Mouse (Mus musculus): ENCODE data around the gene Wsb1. TPM values are rescaled to one million over a fixed set of nuclear protein-coding genes. Genes with fewer than 3 reads are reported as not detected.
A peak's percentile ranks its signal among the peaks of the same experiment; 100 is the strongest.

Wsb1 gene
- polyA plus RNA-seq, 1 experiment from 2014 or later, result 571 TPM

DNA sequence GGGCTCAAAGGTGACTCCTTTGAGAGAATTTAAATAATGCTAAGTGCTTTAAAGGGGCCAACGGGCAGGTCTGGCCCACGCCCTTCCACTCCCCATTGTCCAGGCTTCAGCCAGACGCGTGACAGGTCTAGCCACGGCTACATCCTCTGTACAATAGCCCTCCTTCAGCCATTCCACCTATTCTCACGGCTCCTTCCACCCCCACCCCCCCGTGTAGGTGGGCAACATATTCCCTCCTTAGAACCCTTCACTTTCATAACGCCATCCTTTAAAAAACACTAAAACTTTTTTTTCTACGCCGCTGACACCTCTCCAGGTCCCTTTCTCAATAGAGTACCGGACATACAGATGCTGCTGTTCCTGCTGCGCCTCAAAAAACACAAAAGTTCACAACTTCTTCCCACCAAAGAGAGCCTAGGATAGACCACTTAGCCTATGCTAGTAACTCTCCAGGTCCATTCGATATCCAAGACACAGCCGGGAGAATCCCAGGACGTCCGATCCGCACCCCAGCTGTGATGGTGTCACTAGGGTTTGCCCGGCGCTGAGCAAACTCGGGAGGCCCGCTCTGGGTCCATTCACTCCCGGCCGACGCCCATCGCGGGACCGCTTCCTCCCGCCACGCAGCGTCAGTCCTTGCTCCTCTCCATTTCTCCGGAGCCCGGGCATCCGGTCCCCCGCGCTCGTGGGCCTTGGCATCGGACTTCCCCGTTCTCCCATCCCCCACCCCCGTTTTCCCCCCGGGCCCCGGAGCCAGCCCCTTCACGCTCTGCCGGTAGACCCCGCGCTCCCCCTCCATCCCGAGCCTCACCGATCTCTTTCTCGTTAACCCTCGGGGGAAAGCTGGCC lies 705 bp downstream of the Wsb1 start:
- H3K4me2 ChIP-seq, result peak overlapping the region; percentile 86
- peak; percentile 82; the same call in 1 of the 2 replicates for ATAC-seq (ENCODE audit: low FRiP score)
- peak overlapping the region; percentile 99 for H3K27ac ChIP-seq
- peak overlapping the region; percentile 96 for H3K9ac ChIP-seq
- H3K36me3 ChIP-seq, result peaks cover 19% of the 10 kb centered on the region
- peaks cover 39% of the 10 kb centered on the region for H3K4me1 ChIP-seq (replicated peaks)
- 0 out of 2 replicates have a peak, but pooled peaks cover 7% of the 10 kb centered on the region for H3K27me3 ChIP-seq
- H3K9me3 ChIP-seq, result no peaks in the 10 kb centered on the region
- 2% methylated on average over 49 of the region's 49 CpGs for WGBS
- peak overlapping the region; percentile 90 for H3K4me3 ChIP-seq

DNA sequence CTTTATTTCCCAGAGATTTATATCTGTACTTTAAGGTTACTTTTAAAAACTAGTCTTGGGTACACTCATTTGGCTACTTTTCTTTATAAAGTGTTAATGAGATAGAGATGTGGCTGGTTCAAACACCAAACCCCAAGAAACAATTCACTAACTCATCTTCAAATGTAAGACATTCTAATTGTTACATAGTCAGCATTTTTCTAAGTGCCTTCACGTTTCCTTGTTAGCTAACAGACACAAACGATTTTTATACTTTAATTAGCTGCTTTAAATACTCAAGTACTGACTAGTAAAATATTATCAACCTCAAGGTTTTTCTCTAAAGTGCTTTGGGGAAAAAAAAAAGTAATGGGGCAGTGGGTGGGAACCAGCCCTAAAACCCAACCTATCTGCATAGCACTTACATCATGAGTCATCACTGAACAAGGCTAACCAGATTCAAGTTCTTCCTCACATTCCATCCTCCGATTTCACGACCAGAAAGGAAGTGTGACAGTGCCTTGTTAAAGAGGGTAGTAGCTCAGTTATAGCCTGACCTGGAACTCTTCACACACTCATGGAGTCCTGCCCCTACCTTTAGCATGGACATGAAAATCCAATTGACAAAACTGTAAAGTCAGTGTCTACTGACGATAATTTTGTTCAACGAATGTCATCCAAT lies 1.5 kb downstream of the Wsb1 start:
- Histone ChIP-seq H3K4me2 (peak overlapping the region; percentile 86), H3K27me3 (0 out of 2 replicates have a peak, but pooled peaks cover 7% of the 10 kb centered on the region), H3K27ac (peak overlapping the region; percentile 99), H3K4me3 (peak overlapping the region; percentile 90), H3K4me1 (replicated peaks) (peaks cover 39% of the 10 kb centered on the region), H3K9me3 (no peaks in the 10 kb centered on the region), H3K36me3 (peaks cover 23% of the 10 kb centered on the region), H3K9ac (peak overlapping the region; percentile 96)
- WGBS, result 27% methylated on average over 6 of the region's 6 CpGs
- no peak for ATAC-seq (ENCODE audit: low FRiP score)

DNA sequence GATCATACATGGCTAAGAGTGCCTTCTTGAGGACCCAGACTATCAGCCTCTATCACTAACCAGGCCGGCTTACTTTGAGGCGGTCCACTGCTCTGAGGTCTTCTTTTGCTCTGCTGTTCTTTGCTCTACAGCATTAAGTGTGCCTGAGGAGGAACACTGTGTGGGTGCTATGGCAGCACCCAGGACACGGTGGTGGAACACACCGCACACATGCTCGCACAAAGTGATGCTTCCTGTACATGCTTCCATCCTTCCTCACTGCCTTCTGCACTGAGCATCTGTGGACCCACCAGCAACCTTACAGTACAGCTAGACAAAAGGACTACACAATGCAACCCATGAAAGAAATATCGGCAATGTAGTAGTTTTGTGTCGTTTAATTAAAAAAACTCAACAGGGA lies 15.4 kb downstream of the Wsb1 start:
- peaks cover 54% of the 10 kb centered on the region for H3K36me3 ChIP-seq
- no peaks in the 10 kb centered on the region for H3K4me1 ChIP-seq (replicated peaks)
- no peaks in the 10 kb centered on the region for H3K9me3 ChIP-seq
- H3K4me3 ChIP-seq, result no peak overlapping the region
- no peak overlapping the region for H3K4me2 ChIP-seq
- no peaks in the 10 kb centered on the region for H3K27me3 ChIP-seq
- no peak for ATAC-seq (ENCODE audit: low FRiP score)
- no peak overlapping the region for H3K27ac ChIP-seq
- 97% methylated on average over 7 of the region's 7 CpGs for WGBS
- no peak overlapping the region; the same call in 1 of the 2 replicates for H3K9ac ChIP-seq

DNA sequence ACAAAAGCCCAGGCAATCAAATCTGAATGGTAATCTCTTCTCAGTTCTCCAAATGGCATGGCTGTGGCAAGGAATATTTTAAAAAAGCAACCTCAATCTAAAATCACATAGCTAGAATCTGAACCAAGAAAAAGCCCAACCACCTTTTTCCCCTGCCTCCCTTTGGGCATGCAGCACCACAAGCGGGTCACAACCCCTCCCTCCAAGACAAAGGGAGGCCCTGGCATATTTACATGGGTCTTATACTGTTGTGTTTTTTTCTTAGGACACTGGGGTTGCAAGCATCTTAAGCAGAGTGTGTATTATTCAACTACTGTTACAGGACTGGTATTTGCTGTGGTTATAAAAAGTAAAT lies 16.1 kb downstream of the Wsb1 start:
- 29% methylated on average over 1 of the region's 1 CpGs for WGBS
- Histone ChIP-seq H3K9ac (no peak overlapping the region), H3K36me3 (peaks cover 53% of the 10 kb centered on the region), H3K9me3 (no peaks in the 10 kb centered on the region), H3K4me2 (no peak overlapping the region), H3K27ac (peak overlapping the region; percentile 48; the same call in 1 of the 2 replicates), H3K4me1 (replicated peaks) (no peaks in the 10 kb centered on the region), H3K4me3 (no peak overlapping the region), H3K27me3 (no peaks in the 10 kb centered on the region)
- no peak for ATAC-seq (ENCODE audit: low FRiP score)

DNA sequence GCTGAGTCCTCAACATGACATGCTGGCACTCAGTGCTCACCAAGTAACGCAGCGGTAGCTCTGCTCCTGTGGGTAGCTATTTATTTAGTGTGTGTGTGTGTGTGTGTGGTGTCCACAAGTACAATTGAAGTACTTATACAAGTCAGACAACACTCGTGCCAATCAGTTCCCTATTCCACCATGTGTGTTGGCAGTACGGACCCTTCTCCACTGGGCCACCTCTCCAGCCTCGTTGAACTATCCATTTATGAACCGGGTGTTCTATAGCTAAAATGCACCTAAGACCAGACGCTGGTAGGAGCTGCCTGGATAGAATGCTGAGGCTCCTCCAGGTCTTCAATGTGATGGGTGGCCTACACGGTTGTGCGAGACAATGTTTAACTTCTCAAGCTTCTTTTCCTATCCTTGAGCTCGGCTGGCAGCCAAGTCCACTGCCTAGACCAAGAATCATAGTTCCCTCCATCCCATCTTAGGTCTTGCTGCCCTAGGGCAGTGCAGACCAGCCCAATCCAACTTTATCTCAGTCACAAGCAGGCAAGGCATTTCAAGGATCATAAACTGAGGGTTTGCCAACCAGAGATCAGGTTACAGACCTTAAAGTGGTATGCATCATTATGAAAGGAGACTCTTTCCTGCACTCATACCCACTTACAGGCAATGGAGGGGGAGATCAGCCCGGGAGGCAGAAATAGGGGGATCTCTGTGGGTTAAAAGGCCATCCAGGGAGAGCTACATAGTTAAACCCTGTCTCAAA lies 16.6 kb downstream of the Wsb1 start:
- Histone ChIP-seq H3K27me3 (no peaks in the 10 kb centered on the region), H3K27ac (peak overlapping the region; percentile 48; the same call in 1 of the 2 replicates), H3K4me1 (replicated peaks) (no peaks in the 10 kb centered on the region), H3K36me3 (peaks cover 49% of the 10 kb centered on the region), H3K4me2 (no peak overlapping the region), H3K9me3 (no peaks in the 10 kb centered on the region), H3K9ac (no peak overlapping the region), H3K4me3 (no peak overlapping the region)
- ATAC-seq (ENCODE audit: low FRiP score), result no peak
- WGBS, result 92% methylated on average over 11 of the region's 11 CpGs

DNA sequence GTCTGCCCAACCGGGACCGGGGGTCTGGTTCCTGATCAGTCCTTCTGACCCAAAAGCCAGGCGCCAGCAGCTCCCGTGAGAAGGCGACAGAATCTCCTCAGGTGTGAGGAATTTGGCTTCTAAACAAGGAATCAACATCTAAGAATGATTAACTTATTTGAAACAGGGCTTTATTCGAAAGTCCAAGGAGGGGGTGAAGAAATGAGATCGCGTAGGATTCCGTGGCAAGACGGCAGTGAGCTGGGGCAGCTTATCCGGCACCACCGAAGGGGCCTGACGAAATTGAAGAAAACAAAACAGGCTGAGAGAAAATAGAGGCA lies 24.3 kb downstream of the Wsb1 start:
- Histone ChIP-seq H3K27me3 (no peaks in the 10 kb centered on the region), H3K4me2 (no peak overlapping the region), H3K27ac (no peak overlapping the region), H3K4me1 (replicated peaks) (peaks cover 12% of the 10 kb centered on the region; the same call in 1 of the 2 replicates), H3K4me3 (no peak overlapping the region), H3K9ac (no peak overlapping the region), H3K36me3 (no peaks in the 10 kb centered on the region), H3K9me3 (no peaks in the 10 kb centered on the region)
- 94% methylated on average over 13 of the region's 13 CpGs for WGBS
- no peak for ATAC-seq (ENCODE audit: low FRiP score)

DNA sequence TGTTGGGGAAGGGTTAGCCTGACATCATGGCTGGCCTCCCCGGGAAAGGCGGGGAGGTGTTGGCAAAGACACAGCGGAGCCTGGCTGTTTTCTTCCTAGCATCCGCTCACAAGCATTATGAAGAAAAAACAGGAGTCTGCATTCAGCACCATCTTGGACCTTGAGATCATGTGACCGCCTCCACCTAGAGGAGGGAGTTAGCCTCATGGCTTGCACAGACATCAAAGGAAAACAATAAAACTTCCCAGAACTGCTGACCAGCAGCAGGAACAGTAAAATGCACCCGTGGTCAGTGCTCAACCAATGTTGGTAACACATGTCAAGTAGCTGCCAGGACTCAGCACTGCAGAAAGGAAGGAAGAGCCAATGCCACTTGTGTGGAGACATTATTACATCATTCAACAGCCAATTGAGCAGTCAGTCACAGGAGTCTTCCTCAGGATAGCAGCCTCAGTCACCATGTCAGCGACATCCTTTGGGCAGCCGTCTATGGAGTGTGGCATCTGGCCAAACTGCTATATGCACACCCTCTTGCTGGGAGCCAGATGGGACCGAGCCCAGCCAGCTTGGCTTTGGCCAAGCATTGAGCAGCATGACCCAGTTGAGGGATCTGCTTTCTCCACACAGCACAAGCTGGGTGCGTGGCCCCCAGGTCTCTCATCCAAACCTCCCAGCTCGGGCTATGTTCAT lies 24.8 kb downstream of the Wsb1 start:
- H3K4me3 ChIP-seq, result no peak overlapping the region
- no peaks in the 10 kb centered on the region for H3K9me3 ChIP-seq
- no peak overlapping the region for H3K27ac ChIP-seq
- peaks cover 15% of the 10 kb centered on the region for H3K4me1 ChIP-seq (replicated peaks)
- H3K27me3 ChIP-seq, result no peaks in the 10 kb centered on the region
- no peaks in the 10 kb centered on the region for H3K36me3 ChIP-seq
- H3K9ac ChIP-seq, result no peak overlapping the region
- 83% methylated on average over 11 of the region's 11 CpGs for WGBS
- no peak for ATAC-seq (ENCODE audit: low FRiP score)
- H3K4me2 ChIP-seq, result no peak overlapping the region

DNA sequence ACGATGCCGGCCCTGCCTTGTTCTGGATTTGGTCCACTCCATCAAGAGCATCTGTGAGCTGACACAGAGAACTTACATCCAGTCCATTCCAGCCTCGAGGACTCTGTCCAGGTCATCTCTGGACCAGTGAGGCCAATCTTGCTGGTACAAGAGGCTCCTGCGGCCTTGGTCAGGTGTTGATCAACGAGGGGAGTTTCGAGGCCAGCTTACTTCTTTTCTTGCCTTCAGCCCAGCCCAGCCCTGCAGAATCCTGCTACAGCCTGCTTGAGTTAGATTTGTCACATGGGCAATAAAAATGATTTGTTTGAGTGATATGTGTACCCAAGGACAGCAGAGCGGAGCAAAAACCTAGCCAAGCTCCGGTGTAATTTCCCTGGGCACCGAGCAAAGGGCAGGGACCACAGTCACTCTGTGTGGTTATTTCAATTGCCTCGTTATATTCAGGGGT lies 25.4 kb downstream of the Wsb1 start:
- ATAC-seq (ENCODE audit: low FRiP score), result no peak
- no peak overlapping the region for H3K27ac ChIP-seq
- no peak overlapping the region for H3K4me3 ChIP-seq
- WGBS, result 83% methylated on average over 10 of the region's 10 CpGs
- H3K27me3 ChIP-seq, result no peaks in the 10 kb centered on the region
- H3K36me3 ChIP-seq, result no peaks in the 10 kb centered on the region
- H3K4me1 ChIP-seq (replicated peaks), result peaks cover 17% of the 10 kb centered on the region
- H3K4me2 ChIP-seq, result no peak overlapping the region
- no peaks in the 10 kb centered on the region for H3K9me3 ChIP-seq
- no peak overlapping the region for H3K9ac ChIP-seq

DNA sequence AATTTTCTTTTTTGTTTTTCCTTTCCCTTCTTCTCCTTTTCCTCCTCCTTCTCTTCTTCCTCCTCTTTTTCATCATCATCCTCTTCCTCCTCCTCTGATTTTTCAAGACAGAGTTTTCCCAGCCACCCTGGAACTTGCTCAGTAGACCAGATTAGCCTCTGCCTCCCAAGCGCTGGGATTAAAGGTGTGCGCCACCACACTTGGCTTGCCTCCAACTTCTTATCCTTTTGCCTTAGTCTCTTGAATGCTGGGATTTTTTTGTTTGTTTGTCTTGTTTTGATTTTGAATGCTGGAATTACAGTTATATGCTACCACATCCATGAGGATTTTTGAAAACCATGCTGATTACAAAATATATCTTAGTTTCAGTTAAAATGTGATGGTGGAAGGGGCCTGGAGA lies 26.4 kb downstream of the Wsb1 start:
- ATAC-seq (ENCODE audit: low FRiP score), result no peak
- Histone ChIP-seq H3K4me2 (no peak overlapping the region), H3K9ac (no peak overlapping the region), H3K27me3 (no peaks in the 10 kb centered on the region), H3K4me3 (no peak overlapping the region), H3K9me3 (no peaks in the 10 kb centered on the region), H3K4me1 (replicated peaks) (peaks cover 17% of the 10 kb centered on the region), H3K27ac (no peak overlapping the region), H3K36me3 (no peaks in the 10 kb centered on the region)
- WGBS, result 94% methylated on average over 2 of the region's 2 CpGs

DNA sequence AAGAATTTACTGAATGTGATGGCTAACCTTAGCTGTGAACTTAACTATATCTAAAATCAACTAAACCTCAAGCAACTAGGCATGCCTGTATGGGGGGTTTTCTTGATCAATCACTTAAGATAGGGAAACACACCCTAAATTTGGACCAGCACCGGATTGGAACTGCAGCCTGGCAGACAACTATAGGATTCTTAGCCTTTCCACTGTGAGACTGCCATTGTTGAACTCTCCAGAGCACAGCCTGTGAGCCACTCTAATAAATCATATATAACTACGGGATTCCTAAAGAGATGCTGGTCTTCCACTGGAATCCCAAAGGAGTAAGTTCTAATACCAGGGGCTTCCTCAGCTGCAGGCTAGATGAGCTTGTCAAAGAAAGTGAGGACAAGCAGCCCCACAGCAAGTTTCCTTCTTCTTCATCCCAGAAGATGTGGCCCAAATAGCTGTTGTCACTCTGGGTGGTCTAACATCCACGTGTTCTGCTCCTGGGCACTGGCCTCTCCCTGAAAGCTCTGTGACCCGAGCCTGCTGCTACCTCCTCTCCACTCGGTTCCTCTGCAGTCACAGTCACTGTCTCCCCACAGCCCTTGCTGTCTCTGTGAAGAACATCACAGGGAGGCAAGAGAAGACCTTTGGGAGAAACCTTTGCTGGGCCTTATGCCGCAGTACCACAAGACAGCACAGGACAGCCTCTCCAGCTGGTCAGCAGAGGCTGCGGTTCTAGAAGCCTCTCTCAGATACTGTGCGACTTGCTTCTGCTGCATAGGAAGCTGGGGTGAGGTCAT lies 28.9 kb downstream of the Wsb1 start:
- WGBS, result 77% methylated on average over 8 of the region's 8 CpGs
- ATAC-seq (ENCODE audit: low FRiP score), result no peak
- no peak overlapping the region for H3K4me3 ChIP-seq

DNA sequence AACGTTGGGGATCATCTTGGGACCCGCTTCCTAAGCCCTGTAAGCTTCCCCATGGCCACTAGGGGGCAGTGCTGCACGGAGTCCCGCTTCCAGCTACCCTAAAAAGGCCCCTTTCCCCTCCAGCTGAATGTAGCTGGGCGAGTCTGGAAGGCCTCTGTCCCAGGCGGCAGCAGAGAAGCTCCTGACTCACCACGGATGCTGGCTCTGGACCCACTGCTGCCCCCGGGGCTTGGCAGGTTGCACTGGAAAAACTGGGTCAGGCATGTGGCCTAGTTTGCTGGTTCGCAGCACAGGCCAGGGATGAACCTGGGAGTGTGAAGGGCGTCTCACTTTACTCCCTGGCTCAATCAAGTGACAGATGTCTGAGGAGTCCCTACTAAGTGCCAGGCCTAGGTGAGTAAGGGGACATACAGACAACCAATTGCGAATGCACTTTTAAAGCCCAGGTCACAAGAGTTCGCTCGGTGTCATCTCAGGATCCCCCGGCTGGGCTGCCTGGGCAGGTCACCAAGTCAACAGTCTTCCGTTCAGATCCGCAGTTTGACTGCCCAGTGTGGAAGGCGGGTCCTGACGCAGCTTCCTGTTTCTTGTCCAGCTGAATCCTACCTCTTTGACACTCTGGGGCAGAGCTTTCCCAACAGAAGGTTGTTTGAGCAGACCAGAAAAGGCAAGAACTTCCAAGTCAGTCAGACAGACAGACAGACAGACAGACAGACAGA lies 29.8 kb downstream of the Wsb1 start:
- Histone ChIP-seq H3K4me3 (no peak overlapping the region), H3K27ac (no peak overlapping the region), H3K9me3 (no peaks in the 10 kb centered on the region), H3K9ac (no peak overlapping the region), H3K27me3 (no peaks in the 10 kb centered on the region), H3K36me3 (no peaks in the 10 kb centered on the region), H3K4me1 (replicated peaks) (peaks cover 13% of the 10 kb centered on the region), H3K4me2 (no peak overlapping the region)
- ATAC-seq (ENCODE audit: low FRiP score), result no peak
- 42% methylated on average over 18 of the region's 18 CpGs for WGBS

More for the DNA sequence above, 28.9 kb downstream of the Wsb1 start:
- Histone ChIP-seq H3K4me2 (no peak overlapping the region), H3K9me3 (no peaks in the 10 kb centered on the region), H3K36me3 (no peaks in the 10 kb centered on the region), H3K4me1 (replicated peaks) (peaks cover 17% of the 10 kb centered on the region), H3K27ac (no peak overlapping the region), H3K9ac (no peak overlapping the region), H3K27me3 (no peaks in the 10 kb centered on the region)
